Mouse (Mus musculus) thymus, adult 2 months (tissue): ENCODE measurements around the gene Chchd4.

Experiments
- CTCF ChIP-seq: fragments of 200-500 bp; IDR thresholded peaks from 2 replicates; pipeline ENCODE4 v1.5.1; 2012; ENCODE audit warnings: mild to moderate bottlenecking, control low read depth, low read length, moderate library complexity, borderline replicate concordance; ENCODE audit not compliant: control insufficient read depth, poor library complexity, insufficient read depth; ENCODE audit errors: extremely low read depth
- POLR2A ChIP-seq: fragments of 200-500 bp; IDR thresholded peaks from 2 replicates; pipeline ENCODE4 v1.6.1; 2012; ENCODE audit warnings: mild to moderate bottlenecking, low read length, control low read depth, moderate library complexity; ENCODE audit not compliant: control insufficient read depth, poor library complexity, insufficient read depth; ENCODE audit errors: extremely low read depth

DNA sequence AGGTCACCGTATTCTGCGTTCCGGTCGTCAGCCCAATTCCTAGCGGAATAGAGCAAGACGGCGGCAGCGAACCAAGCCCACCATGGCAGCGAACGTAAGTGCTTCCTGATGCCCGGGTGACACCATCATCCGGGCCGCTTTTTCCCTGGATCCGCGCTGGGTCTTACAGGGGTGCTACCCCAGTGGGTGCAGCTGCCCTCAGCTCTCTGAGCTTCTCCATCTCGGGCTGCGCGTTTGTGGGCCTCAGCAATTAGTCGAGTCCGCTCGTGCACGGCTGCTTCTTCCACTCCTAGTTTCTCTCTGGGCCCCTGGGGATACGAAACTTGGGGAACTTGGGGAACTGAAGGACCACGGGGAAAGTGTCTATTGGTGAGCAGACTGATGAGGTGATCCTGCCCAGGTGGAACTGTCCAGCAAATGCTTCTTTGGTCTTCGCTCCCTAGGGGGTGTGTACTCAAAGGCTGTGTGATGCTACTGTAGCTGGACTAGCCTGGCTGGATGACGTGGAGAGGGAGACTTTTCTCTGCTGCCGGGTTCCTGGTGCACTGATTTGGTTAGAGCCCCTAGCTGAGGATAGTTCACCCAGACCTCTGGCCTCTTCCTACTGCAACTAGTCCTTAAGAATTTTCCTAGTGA is 577 bp upstream of the Chchd4 start:
- TF ChIP-seq POLR2A (no peak), CTCF (no peak)
